Mouse (Mus musculus): Measurements from ENCODE around the gene Gm20905. TPM values are rescaled to one million over a fixed set of nuclear protein-coding genes. Genes with fewer than 3 reads are reported as not detected.

The Gm20905 gene
- total RNA-seq (2023), result not detected

DNA sequence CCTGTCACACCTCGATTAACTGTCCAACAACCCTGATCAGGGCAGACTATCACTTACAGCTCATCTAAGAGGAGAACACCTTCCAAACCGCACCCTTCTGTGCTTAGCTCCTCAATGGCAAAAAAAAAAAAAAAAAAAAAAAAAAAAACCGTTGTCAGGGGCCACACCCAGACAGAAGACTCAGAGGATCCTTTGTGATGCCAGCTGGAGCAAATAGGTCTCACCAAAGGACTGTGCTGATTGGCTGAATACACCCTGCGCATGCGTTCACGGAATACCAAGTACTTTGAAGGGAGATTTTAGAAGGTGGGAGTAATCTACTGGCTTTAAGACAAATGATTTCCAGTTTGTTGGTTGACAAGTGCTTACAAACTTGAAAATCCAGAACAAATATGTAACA is at the start of gene Gm20905:
Gene Gm20905 (minus strand): TSS at position 101 of the 400 bp plus-strand sequence.

Data from CD8-positive naive resting alpha-beta T cell, adult 57 days (primary cell).